Mouse (Mus musculus) cerebellum, adult 9-10 months (tissue): ENCODE measurements at regions not wholly inside any gene's neighbourhood (a gene's known extent, or its start where the extent isn't known, plus 50 kb on each side); places are given as distances from the start of the nearest gene placed in this dataset.

Source experiments
- DNase-seq: peaks from one replicate; pipeline ENCODE4 v3.0.0; 2022

GRCm38 (mm10) chr2:92752794-92753193, 153.3 kb downstream of the Chst1 start:
- DNase-seq = no peak

- DNase-seq = no peak
These were observed 155.2 kb downstream of the Chst1 start for GRCm38 (mm10) chr2:92754505-92755280.

- no peak for DNase-seq
These were observed 157.0 kb downstream of the Chst1 start for GRCm38 (mm10) chr2:92756491-92756890.

GRCm38 (mm10) chr2:92758775-92759174, 156.1 kb upstream of the Syt13 start:
- no peak for DNase-seq

GRCm38 (mm10) chr2:92763881-92764635, 150.8 kb upstream of the Syt13 start:
- no peak for DNase-seq

- DNase-seq = no peak
These were observed 147.4 kb upstream of the Syt13 start for GRCm38 (mm10) chr2:92767476-92768005.

- DNase-seq = peak; percentile 59
These were observed 146.8 kb upstream of the Syt13 start for GRCm38 (mm10) chr2:92768088-92768487.

- no peak for DNase-seq
These were observed 145.8 kb upstream of the Syt13 start for GRCm38 (mm10) chr2:92769061-92769460.

GRCm38 (mm10) chr2:92770098-92770497, 144.8 kb upstream of the Syt13 start:
- DNase-seq = no peak

- DNase-seq = peak; percentile 77
These were observed 142.3 kb upstream of the Syt13 start for GRCm38 (mm10) chr2:92772623-92773022.

GRCm38 (mm10) chr2:92776497-92776896, 138.4 kb upstream of the Syt13 start:
- DNase-seq = no peak

GRCm38 (mm10) chr2:92779101-92779500, 135.8 kb upstream of the Syt13 start:
- no peak for DNase-seq

- no peak for DNase-seq
These were observed 134.9 kb upstream of the Syt13 start for GRCm38 (mm10) chr2:92780021-92780420.

- DNase-seq = no peak
These were observed 133.4 kb upstream of the Syt13 start for GRCm38 (mm10) chr2:92781451-92781850.

- DNase-seq = no peak
These were observed 132.3 kb upstream of the Syt13 start for GRCm38 (mm10) chr2:92782621-92783020.

- DNase-seq = no peak
These were observed 130.0 kb upstream of the Syt13 start for GRCm38 (mm10) chr2:92784916-92785315.

GRCm38 (mm10) chr2:92787925-92788410, 126.9 kb upstream of the Syt13 start:
- peak; percentile 29 for DNase-seq

- DNase-seq = peak; percentile 54
These were observed 126.0 kb upstream of the Syt13 start for GRCm38 (mm10) chr2:92788875-92789274.

GRCm38 (mm10) chr2:92790374-92790773, 124.5 kb upstream of the Syt13 start:
- DNase-seq = no peak

GRCm38 (mm10) chr2:92799770-92800169, 115.1 kb upstream of the Syt13 start:
- DNase-seq = no peak

- DNase-seq = peak; percentile 39
These were observed 114.2 kb upstream of the Syt13 start for GRCm38 (mm10) chr2:92800667-92801066.

- DNase-seq = no peak
These were observed 110.0 kb upstream of the Syt13 start for GRCm38 (mm10) chr2:92804916-92805315.

- no peak for DNase-seq
These were observed 109.1 kb upstream of the Syt13 start for GRCm38 (mm10) chr2:92805761-92806160.
